Mouse (Mus musculus) splenic B cell, adult 2 months (primary cell): ENCODE measurements around the gene Dock1.

Experiments used
- DNase-seq: peaks from one replicate; pipeline ENCODE4 v3.0.0-alpha.2; 2011; ENCODE audit warnings: low read depth, low spot score
- H3K27me3 ChIP-seq: 2 replicates; pipeline ENCODE4 v1.6.1; 2012; ENCODE audit warnings: mild to moderate bottlenecking, low read length, moderate library complexity, mixed read lengths; ENCODE audit not compliant: control insufficient read depth, poor library complexity, insufficient read depth, severe bottlenecking
- H3K36me3 ChIP-seq: 2 replicates; pipeline ENCODE4 v1.6.1; 2012; ENCODE audit warnings: mild to moderate bottlenecking, low read length, moderate library complexity, mixed read lengths; ENCODE audit not compliant: control insufficient read depth, poor library complexity, insufficient read depth, severe bottlenecking

Dock1 gene

GRCm38 (mm10) chr7:134757605-134758004 is 87.2 kb downstream of the Dock1 start:
- DNase-seq = no peak
- no peaks in the 10 kb centered on the region for H3K36me3 ChIP-seq
- no peaks in the 10 kb centered on the region for H3K27me3 ChIP-seq

GRCm38 (mm10) chr7:134761799-134762198 is 91.3 kb downstream of the Dock1 start:
- no peak for DNase-seq
- Histone ChIP-seq H3K36me3 (no peaks in the 10 kb centered on the region), H3K27me3 (no peaks in the 10 kb centered on the region)

- H3K27me3 ChIP-seq = no peaks in the 10 kb centered on the region
- DNase-seq = no peak
- no peaks in the 10 kb centered on the region for H3K36me3 ChIP-seq
Observed at GRCm38 (mm10) chr7:134765130-134765529, 94.7 kb downstream of the Dock1 start.

- no peak for DNase-seq
- H3K36me3 ChIP-seq = no peaks in the 10 kb centered on the region
- no peaks in the 10 kb centered on the region for H3K27me3 ChIP-seq
Observed at GRCm38 (mm10) chr7:134771314-134771713, 100.9 kb downstream of the Dock1 start.

- Histone ChIP-seq H3K27me3 (no peaks in the 10 kb centered on the region), H3K36me3 (no peaks in the 10 kb centered on the region)
- DNase-seq = no peak
Observed at GRCm38 (mm10) chr7:134772363-134772762, 101.9 kb downstream of the Dock1 start.

GRCm38 (mm10) chr7:134772867-134773590 is 102.6 kb downstream of the Dock1 start:
- no peaks in the 10 kb centered on the region for H3K27me3 ChIP-seq
- no peaks in the 10 kb centered on the region for H3K36me3 ChIP-seq
- DNase-seq = no peak

GRCm38 (mm10) chr7:134773761-134774415 is 103.4 kb downstream of the Dock1 start:
- no peaks in the 10 kb centered on the region for H3K36me3 ChIP-seq
- DNase-seq = no peak

GRCm38 (mm10) chr7:134774468-134775162 is 104.2 kb downstream of the Dock1 start:
- no peak for DNase-seq
- no peaks in the 10 kb centered on the region for H3K36me3 ChIP-seq
- no peaks in the 10 kb centered on the region for H3K27me3 ChIP-seq

More at GRCm38 (mm10) chr7:134773761-134774415, 103.4 kb downstream of the Dock1 start:
- no peaks in the 10 kb centered on the region for H3K27me3 ChIP-seq

GRCm38 (mm10) chr7:134775671-134776070 is 105.2 kb downstream of the Dock1 start:
- DNase-seq = no peak
- no peaks in the 10 kb centered on the region for H3K27me3 ChIP-seq
- H3K36me3 ChIP-seq = no peaks in the 10 kb centered on the region

- Histone ChIP-seq H3K27me3 (no peaks in the 10 kb centered on the region), H3K36me3 (no peaks in the 10 kb centered on the region)
- DNase-seq = no peak
Observed at GRCm38 (mm10) chr7:134776306-134776705, 105.9 kb downstream of the Dock1 start.

- no peak for DNase-seq
- Histone ChIP-seq H3K36me3 (no peaks in the 10 kb centered on the region), H3K27me3 (no peaks in the 10 kb centered on the region)
Observed at GRCm38 (mm10) chr7:134779761-134780160, 109.3 kb downstream of the Dock1 start.

GRCm38 (mm10) chr7:134787110-134787509 is 116.7 kb downstream of the Dock1 start:
- DNase-seq = no peak
- Histone ChIP-seq H3K36me3 (no peaks in the 10 kb centered on the region), H3K27me3 (no peaks in the 10 kb centered on the region)

GRCm38 (mm10) chr7:134794889-134795288 is 124.4 kb downstream of the Dock1 start:
- no peak for DNase-seq
- Histone ChIP-seq H3K36me3 (no peaks in the 10 kb centered on the region), H3K27me3 (no peaks in the 10 kb centered on the region)

GRCm38 (mm10) chr7:134800079-134800478 is 129.6 kb downstream of the Dock1 start:
- no peak for DNase-seq
- Histone ChIP-seq H3K27me3 (no peaks in the 10 kb centered on the region), H3K36me3 (no peaks in the 10 kb centered on the region)

- Histone ChIP-seq H3K27me3 (no peaks in the 10 kb centered on the region), H3K36me3 (no peaks in the 10 kb centered on the region)
- DNase-seq = no peak
Observed at GRCm38 (mm10) chr7:134804422-134804821, 134.0 kb downstream of the Dock1 start.
